Mouse (Mus musculus) Patski (cell line): Measurements from ENCODE around the gene Rnf223. TPM values are rescaled to one million over a fixed set of nuclear protein-coding genes. Genes with fewer than 3 reads are reported as not detected.
"Not testable (repeated sequence)": the region's sequence is repeated elsewhere in the genome, so short reads cannot be mapped to it uniquely, and the experiment has no call there.

ENCODE experiments used
- ATAC-seq: fragments of 100-300 bp; one replicate; pipeline ENCODE4 v1.8.0; 2021
- CTCF ChIA-PET: fragments of 350-600 bp; sonication (Branson Sonifier 250); formaldehyde crosslinking; loops from one replicate; lab custom pipeline; 2022; ENCODE audit warnings: inconsistent platforms; lab: Charles Lee
- POLR2A ChIA-PET: fragments of 350-600 bp; sonication (Branson Sonifier 250); formaldehyde crosslinking; loops from one replicate; lab custom pipeline; 2022; ENCODE audit warnings: antibody characterized with exemption, inconsistent platforms; lab: Charles Lee
- DNase-seq: peaks from one replicate; pipeline ENCODE4 v3.0.0-alpha.2; 2011; ENCODE audit warnings: low read depth, low spot score
- H3K27me3 ChIP-seq: fragments of 371-371 bp; one replicate; pipeline ENCODE4 v1.5.1; 2021
- CTCF ChIP-seq: fragments of 100-300 bp; IDR thresholded peaks from one replicate; pipeline ENCODE4 v1.5.1; 2021
- in situ Hi-C: fragments of 300-500 bp; cut with MboI; formaldehyde crosslinking; loops from 3 replicates; pipeline ENCODE4 v1.11.1; 2018; ENCODE audit warnings: low pct_unique_long_range_greater_than_20kb, mixed read lengths
- polyA plus RNA-seq: library from polyadenylated mRNA; unstranded; gene quantifications from one replicate; pipeline ENCODE4 v1.2.3, GENCODE M21; 2021

Rnf223 gene
- polyA plus RNA-seq, 1 experiment from 2014 or later, result 0.15 TPM

DNA sequence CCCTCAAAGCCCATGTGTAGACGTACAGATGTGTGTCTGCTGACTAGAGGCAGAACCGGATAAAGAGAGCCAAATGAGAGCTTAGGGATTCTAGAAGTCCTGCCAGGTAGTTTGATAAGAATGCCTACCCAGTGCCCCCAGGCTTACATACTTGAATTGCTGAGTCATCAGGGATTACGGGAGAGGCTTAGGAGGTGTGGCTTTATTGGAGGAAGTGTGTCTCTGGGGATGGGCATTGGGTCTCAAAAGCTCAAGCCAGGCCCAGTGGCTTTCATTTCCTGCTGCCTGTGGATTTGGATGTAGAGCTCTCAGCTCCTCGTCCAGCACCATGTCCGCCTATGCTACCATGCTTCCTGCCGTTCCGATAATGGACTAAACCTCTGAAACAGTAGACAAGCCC lies 3.5 kb upstream of the Rnf223 start:
- ChIA-PET CTCF (interaction anchor here (1.4 to 1.6 kb wide), 2 partner anchors 13 to 94 kb away, joined by 3 to 5 read pairs; no protein-coding TSS in a partner anchor), POLR2A (no interaction called here)
- DNase-seq, result no peak
- in situ Hi-C loops, result no loop called here
- H3K27me3 ChIP-seq, result no peaks in the 10 kb centered on the region
- TF ChIP-seq CTCF, result no peak
- peak; percentile 31 for ATAC-seq

DNA sequence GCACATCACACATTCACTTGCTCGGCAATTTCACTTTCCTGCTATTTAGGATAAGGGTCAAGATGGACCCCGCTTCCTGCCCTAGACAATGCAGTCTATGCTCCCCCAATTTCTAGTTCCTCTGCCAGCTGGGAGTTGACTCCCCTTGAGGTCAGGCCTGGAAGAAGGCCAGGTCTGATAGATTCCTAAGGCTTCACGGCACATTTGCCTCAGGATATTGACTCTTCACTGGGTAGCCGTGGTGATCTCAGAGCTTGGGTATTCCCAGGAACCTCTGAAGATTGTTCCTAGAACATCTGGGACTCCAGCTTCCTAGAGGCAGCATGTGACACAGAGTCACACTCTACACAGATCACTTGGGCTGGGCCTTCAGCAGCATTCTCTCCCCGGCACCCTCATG lies 1.6 kb upstream of the Rnf223 start:
- TF ChIP-seq CTCF, result no peak
- ChIA-PET CTCF (no interaction called here), POLR2A (no interaction called here)
- DNase-seq (no peak), ATAC-seq (no peak)
- no peaks in the 10 kb centered on the region for H3K27me3 ChIP-seq
- in situ Hi-C loops, result no loop called here

DNA sequence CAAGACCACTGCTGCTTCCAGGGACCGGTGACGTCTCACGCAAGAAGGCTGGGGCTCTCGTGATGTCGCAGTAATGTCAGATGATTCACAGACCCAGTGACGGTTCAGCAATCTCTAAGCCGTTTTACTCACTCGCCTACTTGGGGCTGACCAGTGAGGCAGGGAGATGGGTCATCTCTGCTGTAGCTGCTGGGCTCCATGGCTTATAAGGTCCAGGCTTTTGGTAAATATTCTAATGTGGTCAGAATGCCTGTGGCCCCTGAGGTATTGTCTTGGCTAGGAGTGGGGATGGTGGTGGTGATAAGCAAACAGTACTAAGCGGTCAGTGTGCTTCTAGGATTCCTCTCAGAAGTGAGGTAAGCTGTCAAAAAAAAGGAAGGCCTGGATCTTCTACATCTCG lies 627 bp downstream of the Rnf223 start:
- H3K27me3 ChIP-seq, result no peaks in the 10 kb centered on the region
- ATAC-seq (peak; percentile 85), DNase-seq (peak; percentile 93)
- POLR2A ChIA-PET, result interaction anchor here (0.5 to 1.3 kb wide), 3 partner anchors 23 to 157 kb away, joined by 3 to 7 read pairs (median 3); no protein-coding TSS in a partner anchor
- no peak for TF ChIP-seq CTCF
- in situ Hi-C loops, result loop anchor here (10.0 kb wide), 1 partner anchor 166 kb away; the partner anchor contains the start of gene C1qtnf12
- CTCF ChIA-PET, result interaction anchor here (1.3 kb wide), 1 partner anchor 21 kb away, joined by 3 read pairs; the partner anchor contains the start of gene 9430015G10Rik

DNA sequence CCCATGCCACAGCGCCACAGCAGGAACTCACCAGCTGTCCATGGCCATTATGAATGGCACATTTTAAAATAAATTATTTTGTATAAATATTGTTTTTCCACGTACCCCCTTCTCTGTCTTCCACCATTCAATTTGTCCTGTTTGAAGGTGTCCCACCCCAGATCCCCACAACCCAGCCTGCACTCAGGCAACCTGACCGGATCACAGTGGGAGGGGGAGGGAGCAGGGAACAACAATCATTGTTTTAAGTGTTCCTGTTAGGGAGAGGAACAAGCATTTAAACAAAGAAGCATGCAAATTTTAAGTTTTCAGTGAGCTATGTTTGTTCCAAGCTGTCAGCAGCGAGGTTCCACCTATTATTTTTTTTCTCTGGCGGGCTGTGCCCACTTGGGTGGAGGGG lies 3.0 kb downstream of the Rnf223 start:
- no peak for DNase-seq
- ChIA-PET CTCF (no interaction called here), POLR2A (no interaction called here)
- no peak for TF ChIP-seq CTCF
- H3K27me3 ChIP-seq, result no peaks in the 10 kb centered on the region
- in situ Hi-C loops, result loop anchor here (10.0 kb wide), 1 partner anchor 169 kb away; the partner anchor contains the start of gene C1qtnf12
- ATAC-seq, result no peak

DNA sequence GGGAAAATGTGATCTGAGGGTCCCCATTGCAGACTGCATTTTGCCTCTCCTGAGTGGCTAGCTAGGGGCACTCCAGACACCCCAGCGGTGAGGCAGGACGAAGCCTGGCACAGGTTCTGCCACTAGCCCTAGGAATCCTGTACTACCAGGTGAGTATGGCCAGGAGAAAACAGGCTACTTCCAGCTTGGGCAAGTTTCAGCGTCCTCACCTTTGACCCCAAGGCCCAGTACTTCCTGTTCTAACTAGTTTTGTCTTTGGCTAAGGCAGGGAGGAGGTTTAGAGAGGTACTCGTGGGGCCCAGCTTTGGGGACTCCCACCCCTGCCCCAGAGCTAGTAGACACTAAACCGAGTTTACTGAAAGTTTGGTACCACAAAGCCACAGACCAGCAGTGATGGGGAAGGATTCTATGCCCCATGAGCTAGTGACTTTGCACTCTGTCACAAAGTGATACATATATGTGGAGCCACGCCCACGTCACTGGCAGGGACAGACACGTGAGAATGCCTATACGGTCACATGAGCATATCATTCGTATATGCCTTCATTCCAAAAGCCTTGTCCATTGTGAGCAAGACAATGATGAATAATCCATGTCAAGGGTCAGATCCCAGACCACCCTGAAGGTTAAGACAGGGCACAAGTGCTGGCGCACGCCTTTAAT lies 3.8 kb downstream of the Rnf223 start:
- POLR2A ChIA-PET, result interaction anchor here (1.0 kb wide), 1 partner anchor 55 kb away, joined by 3 read pairs; no protein-coding TSS in a partner anchor
- CTCF ChIA-PET, result no interaction called here

DNA sequence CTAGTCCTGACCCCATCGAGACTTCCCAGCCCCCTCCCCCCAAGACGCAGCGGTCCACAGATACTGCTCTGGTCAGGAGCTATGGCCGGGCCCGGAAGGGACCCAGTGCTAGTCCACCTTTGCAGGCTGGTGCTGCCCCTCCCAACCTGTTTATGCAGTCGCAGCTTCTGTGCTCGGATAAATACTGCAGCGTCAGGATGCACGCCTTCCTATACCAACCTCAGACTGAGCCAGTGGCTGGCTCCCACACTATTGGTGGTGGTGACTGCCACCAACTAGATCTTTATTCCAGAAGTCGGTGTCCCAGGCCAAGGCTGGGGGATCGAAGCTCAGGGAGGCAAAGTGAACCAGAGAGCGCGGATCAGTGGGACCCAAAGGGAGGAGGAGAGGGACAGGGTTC lies 4.8 kb downstream of the Rnf223 start:
- no peak for TF ChIP-seq CTCF
- POLR2A ChIA-PET, result interaction anchor here (1.0 kb wide), 1 partner anchor 54 kb away, joined by 3 read pairs; no protein-coding TSS in a partner anchor
- CTCF ChIA-PET, result no interaction called here
- no peak for ATAC-seq
- in situ Hi-C loops, result loop anchor here (10.0 kb wide), 1 partner anchor 170 kb away; the partner anchor contains the start of gene C1qtnf12
- no peak for DNase-seq
- H3K27me3 ChIP-seq, result no peaks in the 10 kb centered on the region

More for the DNA sequence above, 3.8 kb downstream of the Rnf223 start:
- no peak for TF ChIP-seq CTCF
- no peak for DNase-seq
- no peaks in the 10 kb centered on the region for H3K27me3 ChIP-seq
- ATAC-seq, result no peak
- in situ Hi-C loops, result loop anchor here (10.0 kb wide), 1 partner anchor 169 kb away; the partner anchor contains the start of gene C1qtnf12

DNA sequence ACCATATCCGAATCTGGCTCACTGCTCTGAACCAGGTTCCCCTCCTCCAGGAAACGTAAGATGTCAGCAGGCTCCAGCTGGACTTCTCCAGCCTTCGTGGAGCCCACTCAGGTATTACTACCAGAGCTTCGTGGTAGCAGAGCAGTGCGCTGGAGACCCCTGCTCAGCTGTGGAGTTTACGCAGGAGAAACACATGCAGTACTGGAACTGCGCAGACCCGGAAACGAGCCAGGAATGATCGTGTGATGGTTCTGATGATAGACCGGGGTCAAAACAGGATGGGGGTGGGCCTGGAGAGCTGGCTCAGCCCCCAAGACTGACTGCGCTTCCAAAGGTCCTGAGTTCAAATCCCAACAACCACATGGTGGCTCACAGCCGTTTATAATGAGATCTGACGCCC lies 5.5 kb downstream of the Rnf223 start:
- no peak for DNase-seq
- no peak for TF ChIP-seq CTCF
- ChIA-PET POLR2A (no interaction called here), CTCF (interaction anchor here (1.2 kb wide), 1 partner anchor 18 kb away, joined by 3 read pairs; no protein-coding TSS in a partner anchor)
- no peak for ATAC-seq
- no peaks in the 10 kb centered on the region for H3K27me3 ChIP-seq
- in situ Hi-C loops, result loop anchor here (10.0 kb wide), 1 partner anchor 171 kb away; the partner anchor contains the start of gene C1qtnf12

DNA sequence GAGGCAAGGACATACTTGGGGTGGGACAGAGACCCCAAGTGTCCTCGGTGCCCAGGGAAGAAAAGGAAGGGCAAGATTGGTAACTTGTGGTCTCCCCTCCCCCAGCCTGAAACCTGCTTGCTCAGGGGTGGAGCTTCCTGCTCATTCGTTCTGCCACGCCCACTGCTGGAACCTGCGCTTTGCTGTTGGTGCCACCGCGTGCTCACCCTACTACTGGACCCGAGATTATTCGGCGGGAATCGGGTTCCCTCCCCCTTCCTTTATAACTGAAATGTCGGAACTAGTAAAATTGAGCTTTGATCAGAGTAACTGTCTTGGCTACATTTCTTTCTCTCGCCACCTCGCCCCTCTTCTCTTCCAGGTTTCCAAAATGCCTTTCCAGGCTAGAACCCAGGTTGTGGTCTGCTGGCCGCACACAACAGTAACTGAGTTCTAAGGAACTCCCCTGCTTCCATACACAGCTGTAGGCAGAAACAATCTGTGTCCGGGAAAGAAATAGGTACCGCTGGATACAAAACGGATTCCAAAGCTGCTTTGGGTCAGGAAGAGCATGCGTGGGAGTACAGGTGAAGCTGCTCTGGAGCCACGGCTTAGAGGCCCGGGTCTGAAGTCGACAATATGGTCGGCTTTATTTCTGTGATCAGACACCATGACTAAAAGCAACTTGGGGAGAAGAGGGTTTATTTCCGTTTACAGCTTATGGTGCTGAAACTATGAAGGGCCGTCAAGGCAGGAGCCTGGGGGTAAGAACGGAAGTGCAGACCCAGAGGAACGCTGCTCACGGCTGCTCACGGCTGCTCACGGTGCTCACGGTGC lies 6.2 kb downstream of the Rnf223 start:
- in situ Hi-C loops, result loop anchor here (10.0 kb wide), 1 partner anchor 172 kb away; the partner anchor contains the start of gene C1qtnf12
- no peaks in the 10 kb centered on the region for H3K27me3 ChIP-seq
- no peak for DNase-seq
- CTCF ChIA-PET, result interaction anchor here (1.2 kb wide), 1 partner anchor 17 kb away, joined by 3 read pairs; no protein-coding TSS in a partner anchor
- POLR2A ChIA-PET, result interaction anchor here (0.8 kb wide), 1 partner anchor 27 kb away, joined by 3 read pairs; the partner anchor contains the start of gene 9430015G10Rik
- no peak for TF ChIP-seq CTCF
- no peak for ATAC-seq

DNA sequence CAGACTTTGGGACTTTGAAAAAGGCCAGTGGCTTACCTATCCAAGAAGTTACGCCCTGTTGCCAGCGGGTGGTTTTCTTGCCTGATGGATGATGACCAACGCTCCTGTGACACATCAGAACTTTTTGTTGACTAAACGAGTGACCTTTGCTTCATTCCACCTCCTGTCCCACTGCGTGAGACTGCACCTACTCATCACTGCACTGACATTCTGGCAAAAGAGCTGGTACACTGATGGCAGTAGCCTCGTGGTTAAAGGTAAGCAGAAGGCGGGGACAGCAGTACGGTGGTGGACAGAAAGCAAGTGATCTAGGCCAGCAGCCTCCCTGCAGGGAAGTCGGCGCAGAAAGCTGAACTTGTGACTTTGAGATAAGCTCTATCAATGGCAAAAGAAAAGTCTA lies 20.6 kb downstream of the Rnf223 start:
- H3K27me3 ChIP-seq, CTCF ChIA-PET, in situ Hi-C loops, POLR2A ChIA-PET, ATAC-seq, DNase-seq: not testable (repeated sequence)

DNA sequence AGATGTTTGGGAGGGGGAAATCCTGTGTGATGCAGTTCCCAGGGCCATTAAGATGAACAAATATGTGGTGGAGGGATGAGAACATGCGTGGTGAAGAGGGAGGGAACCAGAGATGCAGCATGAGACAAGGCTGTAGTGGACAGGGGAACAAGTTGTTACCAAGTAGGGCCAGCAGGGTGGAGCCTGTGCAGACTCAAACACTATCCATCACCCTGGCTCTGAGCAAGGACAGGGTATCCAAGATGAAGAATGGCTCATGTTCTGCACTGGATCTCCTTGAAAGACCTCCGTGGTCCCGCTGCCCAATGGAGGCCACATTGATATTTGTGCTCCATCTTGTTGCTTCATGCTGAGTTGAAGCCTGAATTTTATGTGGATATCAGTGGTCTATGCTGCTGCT lies 24.5 kb downstream of the Rnf223 start:
- DNase-seq, result no peak
- in situ Hi-C loops, result no loop called here
- CTCF ChIA-PET, result no interaction called here
- ATAC-seq, result no peak
- POLR2A ChIA-PET, result no interaction called here
- no peaks in the 10 kb centered on the region for H3K27me3 ChIP-seq
- no peak for TF ChIP-seq CTCF
